Mouse (Mus musculus) lung, postnatal 0 days (tissue): ENCODE measurements at regions not wholly inside any gene's neighbourhood (a gene's known extent, or its start where the extent isn't known, plus 50 kb on each side); places are given as distances from the start of the nearest gene placed in this dataset.

Source experiments
- ATAC-seq: fragments of 200-750 bp; cut with Nextera tagmentation; 2 replicates; pipeline ENCODE4 v1.8.0; 2017; ENCODE audit warnings: moderate library complexity
- DNase-seq: peaks from one replicate; pipeline ENCODE4 v3.0.0-alpha.2; 2016; ENCODE audit warnings: low spot score
- H3K27ac ChIP-seq: fragments of 300-500 bp; sonication (generic); 2 replicates; pipeline ENCODE4 v1.5.1; 2014; ENCODE audit warnings: antibody characterized with exemption, mild to moderate bottlenecking, low read length, mixed read lengths
- H3K27me3 ChIP-seq: fragments of 300-500 bp; sonication (generic); replicated peaks from 2 replicates; pipeline ENCODE4 v1.6.1; 2014; ENCODE audit warnings: low read length, mixed read lengths; ENCODE audit not compliant: insufficient read depth
- H3K36me3 ChIP-seq: fragments of 300-500 bp; sonication (generic); 2 replicates; pipeline ENCODE4 v1.6.1; 2014; ENCODE audit warnings: low read length, mixed read lengths; ENCODE audit not compliant: insufficient read depth
- H3K4me1 ChIP-seq: fragments of 300-500 bp; sonication (generic); 2 replicates; pipeline ENCODE4 v1.6.1; 2014; ENCODE audit warnings: antibody characterized with exemption, low read depth, low read length, mixed read lengths; ENCODE audit not compliant: insufficient read depth
- H3K4me2 ChIP-seq: fragments of 300-500 bp; sonication (generic); replicated peaks from 2 replicates; pipeline ENCODE4 v1.6.1; 2014; ENCODE audit warnings: low read depth, mild to moderate bottlenecking, low read length, moderate library complexity, mixed read lengths
- H3K4me3 ChIP-seq: fragments of 300-500 bp; sonication (generic); 2 replicates; pipeline ENCODE4 v1.5.1; 2014; ENCODE audit warnings: low read depth, low read length
- H3K9ac ChIP-seq: fragments of 300-500 bp; sonication (generic); replicated peaks from 2 replicates; pipeline ENCODE4 v1.6.1; 2014; ENCODE audit warnings: low read depth, mild to moderate bottlenecking
- H3K9me3 ChIP-seq: fragments of 300-500 bp; sonication (generic); 2 replicates; pipeline ENCODE4 v1.6.1; 2016; ENCODE audit warnings: low read length, mixed read lengths
- CTCF ChIP-seq: IDR thresholded peaks from 2 replicates; pipeline ENCODE4 v1.5.1; 2016; ENCODE audit warnings: antibody characterized with exemption, mild to moderate bottlenecking
- EP300 ChIP-seq: IDR thresholded peaks from 2 replicates; pipeline ENCODE4 v1.6.1; 2016; ENCODE audit warnings: antibody characterized with exemption, mild to moderate bottlenecking, control low read depth
- WGBS: fragments of 180-500 bp; shearing (Covaris S2); extraction: QIAGEN DNeasy Blood & Tissue Kit; methylation state at CpG from one replicate; pipeline ENCODE4 v1.1.7; 2014; 5-methylcytosine and 5-hydroxymethylcytosine counted together

DNA sequence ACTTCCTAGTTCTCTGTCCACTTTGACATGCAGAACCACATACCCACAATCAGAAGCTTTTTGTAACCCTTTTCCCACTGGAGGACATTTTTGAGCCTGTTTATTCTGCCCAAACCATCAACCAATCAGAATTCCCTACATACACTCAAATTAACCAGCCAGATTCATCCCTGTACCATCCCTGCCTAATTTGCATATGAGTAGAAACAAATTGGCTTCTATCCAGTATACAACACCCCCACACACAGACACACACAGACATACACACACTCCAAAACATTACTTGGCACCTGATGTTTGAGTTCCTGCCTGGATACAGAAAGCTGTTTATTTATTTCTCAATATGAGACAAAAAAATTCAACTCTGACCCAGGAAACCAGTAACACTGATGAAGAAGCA, 542.2 kb upstream of the B3galt2 start:
- no peaks in the 10 kb centered on the region for H3K27me3 ChIP-seq
- DNase-seq (no peak), ATAC-seq (no peak)
- no peak for TF ChIP-seq CTCF
- TF ChIP-seq EP300, result no peak
- H3K27ac ChIP-seq, result no peak overlapping the region
- H3K4me1 ChIP-seq, result no peaks in the 10 kb centered on the region
- H3K4me3 ChIP-seq, result no peak overlapping the region
- no peaks in the 10 kb centered on the region for H3K36me3 ChIP-seq
- H3K9me3 ChIP-seq, result no peaks in the 10 kb centered on the region
- no peak overlapping the region for H3K4me2 ChIP-seq
- no peak overlapping the region for H3K9ac ChIP-seq

DNA sequence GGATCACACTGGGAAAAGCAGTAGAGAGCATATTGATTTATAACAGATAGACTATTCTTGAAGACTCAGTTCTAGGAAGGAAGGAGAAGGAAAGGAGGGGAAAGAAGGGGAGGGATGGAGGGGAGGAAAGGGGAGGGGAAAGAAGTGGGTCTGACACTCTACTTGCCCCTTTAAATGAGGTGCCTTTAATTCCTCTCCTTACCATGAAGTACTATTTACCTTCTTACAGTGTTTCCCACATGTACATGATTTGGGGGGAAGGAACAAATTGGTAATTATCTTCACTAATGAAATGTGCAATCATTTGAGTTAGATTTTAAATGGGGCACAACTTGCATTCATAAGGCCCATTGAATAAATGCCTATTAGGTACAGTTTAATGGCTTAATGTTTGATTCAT, 518.3 kb upstream of the B3galt2 start:
- Histone ChIP-seq H3K4me1 (no peaks in the 10 kb centered on the region), H3K27me3 (no peaks in the 10 kb centered on the region), H3K27ac (no peak overlapping the region), H3K4me3 (no peak overlapping the region), H3K4me2 (no peak overlapping the region), H3K36me3 (no peaks in the 10 kb centered on the region), H3K9ac (no peak overlapping the region), H3K9me3 (no peaks in the 10 kb centered on the region)
- DNase-seq (no peak), ATAC-seq (no peak)
- TF ChIP-seq EP300 (no peak), CTCF (no peak)

DNA sequence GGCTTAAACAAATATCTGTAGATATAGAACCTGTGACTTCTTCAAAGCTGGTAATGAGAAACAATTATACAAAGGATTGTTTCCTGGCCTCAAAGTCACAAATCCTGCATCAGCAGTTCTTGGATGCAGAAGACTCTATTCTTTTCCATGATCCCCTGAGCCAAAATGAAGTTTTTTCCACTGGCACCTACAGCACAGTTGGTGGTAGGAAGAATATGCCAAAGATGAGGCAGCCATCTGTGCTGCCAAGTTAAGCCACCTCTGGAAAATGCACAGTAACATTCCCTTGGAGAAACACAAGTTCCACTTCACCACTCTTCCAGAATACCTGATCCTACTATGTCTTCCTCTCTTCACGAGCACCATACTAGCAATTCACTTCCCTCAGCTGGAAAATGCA, 510.2 kb upstream of the B3galt2 start:
- H3K9me3 ChIP-seq, result no peaks in the 10 kb centered on the region
- ATAC-seq (no peak), DNase-seq (no peak)
- H3K4me3 ChIP-seq, result no peak overlapping the region
- H3K4me2 ChIP-seq, result no peak overlapping the region
- no peaks in the 10 kb centered on the region for H3K4me1 ChIP-seq
- H3K27ac ChIP-seq, result no peak overlapping the region
- H3K9ac ChIP-seq, result no peak overlapping the region
- TF ChIP-seq EP300 (no peak), CTCF (no peak)
- 63% methylated on average over 1 of the region's 1 CpGs for WGBS
- H3K36me3 ChIP-seq, result no peaks in the 10 kb centered on the region
- no peaks in the 10 kb centered on the region for H3K27me3 ChIP-seq

DNA sequence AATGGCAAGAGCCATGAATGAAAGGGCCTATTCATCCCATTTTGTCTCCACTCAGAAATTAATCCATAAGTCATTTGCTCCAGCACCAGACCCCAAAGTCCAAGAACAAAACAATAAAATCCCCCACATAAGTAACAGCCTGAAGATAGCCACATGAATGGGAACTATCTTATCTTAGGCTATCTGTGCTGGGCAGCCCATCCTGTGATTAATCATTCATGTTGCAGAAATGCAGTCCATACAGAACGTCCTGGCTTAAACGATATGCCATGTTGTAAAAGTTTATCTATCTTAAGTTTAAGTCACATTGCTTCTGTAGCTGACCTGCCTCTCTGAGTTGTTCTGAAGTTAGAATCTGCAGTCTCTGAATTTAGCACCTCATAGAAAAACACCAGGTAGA, 507.7 kb upstream of the B3galt2 start:
- Histone ChIP-seq H3K4me2 (no peak overlapping the region), H3K4me1 (no peaks in the 10 kb centered on the region), H3K27ac (no peak overlapping the region), H3K9ac (no peak overlapping the region), H3K4me3 (no peak overlapping the region), H3K9me3 (no peaks in the 10 kb centered on the region), H3K36me3 (no peaks in the 10 kb centered on the region), H3K27me3 (no peaks in the 10 kb centered on the region)
- DNase-seq (no peak), ATAC-seq (no peak)
- TF ChIP-seq EP300 (no peak), CTCF (no peak)
- 65% methylated on average over 2 of the region's 2 CpGs for WGBS

DNA sequence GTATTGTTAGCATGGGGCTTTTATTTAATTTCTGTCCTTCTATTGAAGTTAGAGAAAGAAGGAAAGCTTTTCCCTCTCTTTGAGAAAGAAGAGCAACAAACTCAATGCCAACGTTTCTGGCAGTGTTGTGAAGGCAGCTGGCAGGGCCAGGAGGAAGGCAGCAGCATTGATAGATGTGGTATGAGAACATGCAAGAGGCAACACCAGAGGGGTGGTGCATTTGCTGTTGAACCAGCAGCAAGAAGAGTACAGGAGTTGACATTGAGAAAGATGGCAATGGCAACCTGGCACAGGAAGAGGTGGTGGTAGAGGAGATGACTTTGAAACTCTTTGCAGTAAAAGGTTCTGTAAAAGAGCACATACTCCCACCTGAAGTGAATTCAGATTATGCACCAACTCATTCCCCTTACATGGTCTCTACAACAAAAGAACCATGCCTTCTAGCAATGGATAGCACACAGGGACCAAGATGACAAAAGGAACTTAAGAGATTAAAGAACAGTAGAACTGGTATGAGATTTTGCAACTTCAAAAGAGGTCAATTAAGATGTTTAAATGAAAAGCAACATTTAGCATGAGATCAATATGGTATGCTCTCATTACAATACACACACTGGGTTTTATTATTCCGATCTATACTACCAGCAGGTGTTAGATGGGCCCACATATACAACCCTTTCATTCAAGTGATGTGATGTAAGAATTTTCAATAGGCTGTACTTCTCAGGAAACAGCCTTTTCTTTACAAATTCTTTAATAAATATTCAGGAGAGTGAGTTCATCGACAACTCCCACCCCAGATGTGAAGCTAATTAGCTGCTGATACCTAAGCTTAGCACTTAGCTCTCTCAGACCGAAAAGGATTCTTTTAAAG, 495.1 kb upstream of the B3galt2 start:
- ATAC-seq, result no peak
- Histone ChIP-seq H3K4me3 (no peak overlapping the region), H3K36me3 (no peaks in the 10 kb centered on the region), H3K27ac (no peak overlapping the region), H3K9ac (no peak overlapping the region), H3K9me3 (no peaks in the 10 kb centered on the region), H3K27me3 (no peaks in the 10 kb centered on the region), H3K4me2 (no peak overlapping the region), H3K4me1 (no peaks in the 10 kb centered on the region)
- DNase-seq, result no peak
- TF ChIP-seq CTCF, result no peak
- no peak for TF ChIP-seq EP300
- 53% methylated on average over 4 of the region's 4 CpGs for WGBS

DNA sequence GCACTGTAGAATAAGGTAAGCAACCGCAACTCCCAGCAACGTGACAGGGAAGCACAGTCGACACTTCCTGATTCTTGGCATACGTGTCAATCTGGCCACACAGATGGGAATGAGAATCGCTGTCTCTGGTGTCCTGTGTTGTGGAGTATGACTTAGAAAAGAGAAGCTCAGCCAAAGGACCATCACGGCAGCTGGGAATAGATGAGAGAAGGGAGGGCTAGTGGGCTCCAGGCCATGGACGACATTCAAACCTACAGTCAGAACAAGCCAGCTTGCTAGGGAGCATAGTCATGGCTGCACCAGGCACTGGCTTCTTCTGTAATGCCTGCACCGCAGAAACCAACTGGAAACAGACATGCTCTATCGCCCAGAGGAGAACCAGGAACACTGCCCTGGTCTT, 469.2 kb upstream of the B3galt2 start:
- TF ChIP-seq CTCF (no peak), EP300 (no peak)
- WGBS, result 74% methylated on average over 9 of the region's 9 CpGs
- Histone ChIP-seq H3K4me3 (no peak overlapping the region), H3K36me3 (no peaks in the 10 kb centered on the region), H3K4me1 (no peaks in the 10 kb centered on the region), H3K4me2 (no peak overlapping the region), H3K27me3 (no peaks in the 10 kb centered on the region), H3K9me3 (no peaks in the 10 kb centered on the region), H3K27ac (no peak overlapping the region), H3K9ac (no peak overlapping the region)
- DNase-seq (no peak), ATAC-seq (no peak)
